Mouse (Mus musculus): ENCODE measurements around the gene Asphd2.

The Asphd2 gene

DNA sequence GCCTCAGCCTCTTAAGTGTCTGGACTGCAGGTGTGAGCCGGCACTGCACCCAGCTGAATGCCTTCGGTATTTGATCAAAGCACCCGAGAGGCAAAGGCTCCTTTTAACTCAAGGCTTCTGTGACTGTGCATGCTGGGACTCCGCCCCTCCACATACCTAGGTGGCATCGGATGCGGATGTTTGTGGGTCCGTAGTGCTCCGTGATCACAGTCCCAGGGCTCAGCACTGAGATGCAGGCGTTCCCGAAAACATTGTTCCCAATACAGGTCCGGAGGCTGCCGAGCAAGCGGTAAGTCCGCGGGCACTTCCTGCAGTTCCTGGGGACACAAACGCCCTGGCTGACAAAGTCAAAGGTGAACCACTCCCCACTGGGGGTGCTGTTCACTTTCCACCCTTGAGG is 3.7 kb downstream of the Asphd2 start:
- DNase-seq (ENCODE audit: low spot score) = no peak

DNA sequence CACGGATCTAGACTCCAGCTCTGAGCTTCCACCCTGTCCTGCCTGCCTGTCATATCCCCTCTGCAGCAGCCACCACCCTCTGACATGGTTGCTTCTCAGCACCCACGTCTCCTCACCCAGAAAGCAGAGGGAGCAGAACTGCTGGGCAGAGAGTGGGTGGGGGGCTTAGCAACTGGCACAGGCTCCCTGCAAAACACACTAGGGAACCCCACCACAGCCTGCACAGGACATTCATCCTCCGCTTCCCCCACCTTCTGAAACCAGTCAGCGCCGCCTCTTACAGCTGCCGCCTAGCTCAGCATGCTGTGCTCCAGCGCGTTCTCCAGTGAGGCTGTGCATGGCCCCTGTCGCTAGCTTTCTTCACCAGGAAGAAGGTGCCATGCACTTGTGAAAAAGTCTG is 5.3 kb downstream of the Asphd2 start:
- no peak for DNase-seq (ENCODE audit: low spot score)

DNA sequence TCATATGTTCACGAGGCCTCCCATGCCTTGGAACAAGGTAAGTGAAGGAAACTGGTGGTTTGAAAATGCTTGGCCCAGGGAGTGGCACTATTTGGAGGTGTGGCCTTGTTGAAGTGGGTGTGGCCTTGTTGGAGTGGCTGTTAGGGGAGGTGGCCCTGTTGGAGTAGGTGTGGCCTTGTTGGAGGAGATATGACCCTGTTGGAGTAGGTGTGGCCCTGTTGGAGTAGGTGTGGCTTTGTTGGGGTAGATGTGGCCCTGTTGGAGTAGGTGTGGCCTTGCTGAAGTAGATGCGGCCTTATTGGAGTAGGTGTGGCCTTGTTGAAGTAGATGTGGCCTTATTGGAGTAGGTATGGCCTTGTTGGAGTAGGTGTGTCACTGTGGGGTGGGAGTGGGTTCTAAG is 8.7 kb downstream of the Asphd2 start:
- no peak for DNase-seq (ENCODE audit: low spot score)

DNA sequence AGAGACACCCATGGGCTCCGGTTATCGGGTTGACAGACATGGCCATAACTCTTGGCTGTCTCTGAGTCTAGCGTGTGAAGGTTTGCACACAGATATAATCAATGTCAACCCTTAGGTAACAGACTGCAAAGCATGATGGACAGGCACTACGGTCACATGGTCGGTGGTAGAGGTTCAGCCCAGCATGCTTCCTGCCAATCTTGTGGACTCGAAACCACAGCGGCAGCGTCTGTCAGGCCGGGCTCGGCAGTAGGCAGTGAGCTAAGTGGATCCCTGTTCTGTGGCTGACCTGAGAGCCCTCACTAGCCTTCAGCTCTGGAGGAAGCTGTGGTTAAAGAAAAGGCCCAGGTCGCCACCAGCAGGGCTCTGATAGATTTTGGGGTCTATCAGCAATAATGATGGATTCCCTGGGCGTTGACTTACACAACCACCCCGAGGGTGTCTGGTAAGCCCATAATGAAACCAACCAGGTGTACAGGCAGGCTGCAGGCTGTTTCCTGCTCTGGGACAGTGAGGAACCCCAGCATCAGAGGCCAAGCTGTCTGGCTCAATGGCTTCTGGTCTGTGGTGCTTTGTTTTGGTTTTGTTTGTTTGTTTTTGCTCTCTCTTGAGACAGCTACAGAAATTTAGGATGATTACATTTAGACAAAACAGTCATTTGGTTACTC is 9.7 kb downstream of the Asphd2 start:
- no peak for DNase-seq (ENCODE audit: low spot score)

DNA sequence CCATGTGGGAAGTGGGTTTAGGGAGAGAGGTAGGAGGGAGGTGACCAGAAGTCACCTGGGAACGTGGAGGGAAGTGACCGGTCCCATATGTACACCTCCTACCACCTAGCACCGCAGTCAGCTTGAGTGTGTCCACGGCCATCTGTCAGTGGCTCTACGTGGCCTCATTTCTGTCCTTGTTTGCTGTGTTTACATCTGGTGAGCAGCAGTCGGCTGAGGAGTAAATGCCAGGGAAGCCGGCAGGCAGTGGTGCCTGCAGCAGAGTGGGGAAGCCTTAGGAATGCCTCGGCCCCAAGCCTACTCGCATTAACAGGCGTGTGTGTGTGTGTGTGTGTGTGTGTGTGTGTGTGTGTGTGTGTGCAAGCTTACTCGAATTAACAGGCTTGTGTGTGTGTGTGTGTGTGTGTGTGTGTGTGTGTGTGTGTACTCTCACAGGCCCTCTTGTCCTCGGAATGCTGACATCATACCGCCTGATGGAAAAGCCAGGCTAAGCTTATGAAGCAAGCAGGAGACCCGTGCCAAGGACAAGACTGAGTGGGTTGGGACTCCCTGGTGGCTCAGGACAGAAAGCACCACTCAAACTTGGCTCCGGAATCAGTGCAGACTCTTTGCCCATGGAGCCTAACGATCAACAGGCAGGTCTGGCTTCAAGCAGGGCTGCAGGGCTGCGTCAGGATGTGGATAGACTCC is 11.9 kb downstream of the Asphd2 start:
- DNase-seq (ENCODE audit: low spot score) = no peak

DNA sequence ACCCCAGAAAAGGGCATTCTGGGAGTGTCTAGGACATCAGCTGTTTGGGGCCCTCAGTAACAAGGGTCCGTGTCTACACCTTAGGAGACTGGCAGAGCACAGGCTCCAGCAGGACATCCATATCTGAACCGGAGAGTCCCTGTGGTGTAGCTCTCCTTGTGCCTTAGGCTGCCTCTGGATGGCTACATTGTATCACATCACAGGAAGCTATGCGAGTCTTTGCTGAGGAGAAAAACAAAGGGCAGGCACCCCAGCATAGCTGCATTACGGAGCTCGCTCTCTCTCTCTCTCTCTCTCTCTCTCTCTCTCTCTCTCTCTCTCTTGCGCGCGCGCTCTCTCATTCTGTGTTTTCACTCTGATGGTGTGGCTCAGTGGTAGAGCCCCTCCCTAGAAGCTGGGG is 12.6 kb downstream of the Asphd2 start:
- DNase-seq (ENCODE audit: low spot score) = no peak

DNA sequence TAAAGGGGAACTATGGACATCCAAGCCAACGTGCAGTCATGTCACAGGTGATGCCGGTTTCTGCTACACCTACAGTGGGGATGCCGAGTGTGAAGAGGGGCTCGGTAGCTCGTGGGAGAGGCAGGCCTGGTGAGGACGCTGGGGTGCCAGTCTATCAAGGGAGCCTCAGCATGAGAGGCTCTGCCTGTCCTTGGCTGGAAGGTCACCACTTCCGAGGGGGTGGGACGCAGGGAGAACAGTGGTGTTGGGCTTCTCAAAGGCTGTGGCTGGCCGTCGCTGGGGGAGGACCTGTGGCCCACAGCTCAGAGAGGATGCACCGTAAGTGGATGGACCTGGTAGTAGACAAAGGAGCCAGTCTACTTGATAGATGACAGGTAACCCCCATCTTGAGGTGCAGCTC is 13.5 kb downstream of the Asphd2 start:
- DNase-seq (ENCODE audit: low spot score) = peak; percentile 33

DNA sequence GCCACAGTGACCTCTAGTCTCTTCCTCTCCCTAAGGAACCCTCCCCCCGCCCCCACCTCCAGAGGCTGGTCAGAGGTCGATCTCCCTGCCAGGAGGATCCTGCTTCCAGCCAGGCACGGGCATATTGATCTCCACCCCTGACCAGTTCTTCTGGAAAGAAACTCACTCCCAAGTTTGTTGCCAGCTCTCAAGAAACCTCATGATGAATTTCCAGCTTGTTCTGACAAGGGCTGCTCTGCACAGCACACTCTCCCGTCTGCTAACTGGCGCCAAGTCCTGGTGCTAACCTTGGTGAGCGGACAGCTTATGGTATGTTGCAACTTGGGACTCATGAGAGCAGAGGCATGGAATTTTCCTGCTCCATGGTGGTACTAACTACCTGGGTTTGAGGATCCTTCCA is 15.9 kb downstream of the Asphd2 start:
- DNase-seq (ENCODE audit: low spot score) = no peak

DNA sequence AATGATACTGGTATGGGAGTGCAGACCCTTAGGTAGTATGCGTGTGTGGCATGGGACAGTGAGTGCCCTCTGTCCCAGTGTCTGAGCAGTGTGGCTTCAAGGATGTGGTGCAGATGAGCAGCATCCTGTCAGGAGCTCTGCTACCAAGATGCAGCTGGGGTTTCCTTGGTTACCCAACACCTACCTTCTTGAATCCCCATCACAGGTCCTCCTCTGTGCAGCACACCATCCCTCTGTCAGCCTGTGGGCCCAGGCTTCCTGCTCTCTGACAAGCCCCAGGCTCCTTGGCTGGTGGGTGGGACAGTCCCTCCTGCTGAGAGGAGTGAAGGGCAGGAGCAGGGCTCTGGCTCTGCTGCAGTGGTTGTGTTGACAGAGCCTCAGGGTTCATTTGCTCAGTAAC is 17.3 kb downstream of the Asphd2 start:
- no peak for DNase-seq (ENCODE audit: low spot score)

DNA sequence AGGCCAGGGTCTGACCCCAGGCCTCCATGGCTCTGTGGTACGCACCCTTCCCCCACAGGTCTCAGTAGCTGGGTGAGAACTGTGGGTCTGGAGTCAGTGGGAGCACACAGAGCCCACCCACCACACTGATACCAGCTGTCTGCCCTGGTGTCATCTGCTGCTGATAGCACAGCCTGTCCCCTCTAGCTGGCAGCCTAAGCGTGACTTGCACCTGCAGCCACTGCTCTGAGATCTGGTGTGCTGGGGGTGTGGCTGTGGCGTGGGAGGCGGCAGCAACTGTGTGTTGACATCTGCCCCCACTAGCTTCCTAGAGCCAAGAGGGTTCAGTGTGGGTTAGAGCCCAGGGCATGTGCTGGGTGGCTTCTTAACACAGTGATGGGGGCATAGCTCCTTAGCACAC is 18.6 kb downstream of the Asphd2 start:
- no peak for DNase-seq (ENCODE audit: low spot score)

DNA sequence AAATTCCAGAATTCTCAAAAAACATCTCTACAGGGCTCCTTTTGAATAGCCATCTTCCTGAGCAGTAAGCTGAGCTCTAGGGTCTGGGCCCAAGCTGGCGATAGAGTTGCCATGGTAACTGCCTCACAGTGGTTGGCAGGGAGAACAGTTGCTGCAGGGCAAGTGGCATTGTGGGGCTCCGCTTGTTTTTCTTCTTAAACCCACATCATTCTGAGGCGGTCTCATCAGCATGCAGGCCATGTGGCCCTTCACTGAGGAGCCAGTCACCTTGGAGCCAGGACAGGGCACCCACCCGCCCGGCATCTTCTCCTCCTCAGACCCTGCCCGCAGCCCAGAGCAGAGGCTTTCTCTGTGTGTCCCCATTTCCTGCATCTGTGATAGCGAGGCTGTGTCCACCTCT is 22.7 kb downstream of the Asphd2 start:
- no peak for DNase-seq (ENCODE audit: low spot score)

DNA sequence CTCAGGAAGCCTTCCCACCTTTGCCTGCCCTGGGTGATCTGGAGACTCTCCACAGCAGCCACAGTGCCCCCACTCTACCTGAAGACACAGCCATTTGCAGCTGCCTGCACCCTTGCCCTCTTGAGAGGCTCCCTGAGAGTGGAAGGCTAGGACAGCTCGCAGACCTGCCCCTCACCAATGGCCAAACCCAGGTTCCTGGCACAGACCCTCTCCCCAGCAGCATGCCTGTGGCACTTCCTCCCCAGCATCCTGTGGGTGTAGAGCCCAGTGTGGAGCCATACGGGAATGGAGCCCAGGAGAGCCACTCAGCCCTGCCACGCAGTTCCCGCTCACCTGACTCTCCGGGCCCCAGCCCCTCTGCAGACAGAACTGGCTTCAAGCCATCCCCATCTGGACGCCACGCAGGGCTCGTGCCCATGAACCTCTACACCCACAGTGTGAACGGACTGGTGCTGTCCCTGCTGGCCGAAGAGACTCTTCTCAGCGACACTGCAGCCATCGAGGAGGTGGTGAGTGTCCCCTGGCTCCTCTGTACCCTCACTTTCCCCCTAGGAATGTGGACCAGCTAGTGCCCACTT is 24.3 kb downstream of the Asphd2 start:
- DNase-seq (ENCODE audit: low spot score) = no peak

DNA sequence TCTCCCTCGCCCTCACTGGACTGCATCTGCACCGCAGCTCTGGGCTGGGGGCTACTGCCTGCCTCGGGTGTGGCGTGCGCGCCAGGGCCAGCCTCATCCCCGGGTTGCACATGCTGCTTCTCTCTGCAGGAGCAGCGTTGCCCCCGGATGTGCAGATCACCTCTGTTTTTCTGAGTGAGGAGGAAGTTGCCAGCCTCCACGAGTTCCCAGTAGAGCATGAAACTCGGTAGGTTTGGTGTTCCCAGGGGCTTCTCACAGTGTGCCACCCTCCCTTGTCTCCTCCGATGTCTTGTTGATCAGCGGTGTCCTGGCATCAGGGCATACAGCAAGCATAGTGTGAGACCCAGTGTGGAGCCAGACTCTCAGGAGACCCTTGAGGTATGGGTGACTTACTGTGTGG is 25.3 kb downstream of the Asphd2 start:
- DNase-seq (ENCODE audit: low spot score) = no peak

DNA sequence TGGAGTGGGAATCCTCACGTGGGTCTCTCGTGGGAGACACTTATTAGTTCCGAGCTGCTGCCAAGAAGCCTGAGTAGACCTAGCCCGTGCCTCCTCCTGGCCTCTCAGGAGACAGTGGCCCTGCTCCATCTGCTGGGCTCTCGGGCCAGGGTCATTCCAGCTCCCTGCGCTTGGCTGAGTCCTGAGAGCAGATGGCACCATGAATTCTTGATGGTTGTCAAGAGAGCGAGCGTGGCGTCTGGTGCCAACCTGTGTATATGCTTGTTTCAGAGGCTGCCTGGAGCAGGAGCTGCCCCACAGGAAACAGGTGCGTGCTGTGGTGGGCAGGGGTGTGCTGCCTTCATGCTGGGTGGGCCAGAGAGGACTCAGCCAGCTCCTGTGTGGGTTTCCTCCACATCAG is 26.0 kb downstream of the Asphd2 start:
- DNase-seq (ENCODE audit: low spot score) = no peak

DNA sequence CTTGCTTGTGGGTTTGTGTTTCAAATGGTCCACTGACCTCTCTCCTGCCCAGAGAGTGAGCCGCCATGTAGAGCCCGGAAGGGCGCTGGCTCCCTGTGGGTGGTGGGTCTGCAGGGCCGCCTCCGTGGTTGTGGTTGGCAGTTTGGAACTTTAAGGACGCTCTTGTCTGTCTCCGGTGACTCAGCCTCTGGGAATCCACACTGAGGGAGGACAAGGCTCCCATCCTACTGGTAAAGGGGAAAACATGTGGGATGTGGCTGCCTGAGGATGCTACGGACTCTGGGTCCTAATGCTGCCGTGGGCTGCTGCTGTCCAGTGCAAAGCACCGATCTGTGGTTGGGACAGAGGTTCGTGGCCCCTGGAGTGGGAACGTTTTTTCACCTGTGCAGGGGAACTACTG is 26.7 kb downstream of the Asphd2 start:
- DNase-seq (ENCODE audit: low spot score) = no peak

DNA sequence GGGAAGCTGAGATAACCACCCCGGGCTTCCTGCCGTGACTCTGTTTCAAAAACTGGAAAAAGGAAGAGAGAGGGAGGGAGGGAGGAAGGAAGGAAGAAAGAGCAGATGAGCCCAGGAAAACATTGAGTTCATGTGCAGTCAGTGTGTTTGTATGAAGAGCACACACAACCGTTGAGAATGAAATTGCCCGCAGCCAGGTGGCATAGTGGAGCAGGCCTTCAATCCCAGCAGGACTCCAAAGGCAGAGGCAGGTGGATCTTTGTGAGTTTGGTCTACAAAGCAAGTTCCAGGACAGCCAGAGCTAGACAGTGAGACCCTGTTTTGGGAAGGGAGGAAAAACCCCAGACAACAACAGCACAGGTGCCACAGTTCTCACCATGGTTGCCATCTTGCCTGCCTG is 27.3 kb downstream of the Asphd2 start:
- no peak for DNase-seq (ENCODE audit: low spot score)

DNA sequence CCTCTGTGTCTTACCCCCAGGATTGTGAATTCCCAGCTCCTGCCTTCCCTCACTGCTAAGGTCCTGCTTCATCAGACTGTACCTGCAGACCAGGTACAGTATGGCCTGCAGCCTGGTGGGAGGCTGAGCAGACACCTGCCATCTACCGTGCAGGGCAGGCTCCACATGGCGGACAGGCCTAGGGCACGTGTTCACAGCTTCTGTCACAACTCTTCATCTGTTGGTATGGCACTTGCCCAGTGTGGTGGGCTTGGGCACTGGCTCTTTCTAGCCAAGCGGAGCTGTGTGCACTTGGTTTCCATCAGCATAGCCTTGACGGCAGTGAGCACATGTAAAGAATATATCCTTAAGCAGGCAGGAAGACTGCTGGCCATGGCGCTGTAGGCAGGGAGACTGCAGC is 27.8 kb downstream of the Asphd2 start:
- no peak for DNase-seq (ENCODE audit: low spot score)

DNA sequence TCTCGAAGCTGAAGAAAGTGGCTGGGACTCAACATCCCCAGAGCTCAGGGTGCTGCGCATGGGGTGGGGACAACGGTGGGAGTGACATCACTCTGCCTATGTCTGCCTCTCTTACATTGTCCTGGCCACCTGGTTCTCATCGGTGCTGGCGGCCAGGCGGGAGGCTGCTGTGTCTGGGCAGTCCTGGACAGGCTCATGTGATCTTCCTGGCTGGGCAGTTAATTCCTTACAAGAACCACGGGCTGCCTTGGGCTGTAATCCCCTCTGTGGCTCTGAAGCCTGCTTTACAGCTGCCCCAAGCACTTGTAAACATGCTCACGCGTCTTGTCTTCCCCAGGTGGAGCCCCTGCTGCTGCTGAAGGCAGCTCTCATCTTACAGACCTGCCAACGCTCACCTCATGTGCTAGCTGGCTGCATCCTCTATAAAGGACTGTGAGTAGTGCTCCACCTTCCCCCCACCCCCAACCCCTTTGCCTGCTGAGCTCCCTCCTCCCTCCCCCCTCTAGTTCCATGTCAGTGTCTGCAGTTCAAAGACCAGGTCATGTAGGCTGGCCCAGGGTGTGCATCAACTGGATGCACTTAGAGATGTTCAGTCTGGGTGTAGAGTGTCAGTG is 30.4 kb downstream of the Asphd2 start:
- no peak for DNase-seq (ENCODE audit: low spot score)

DNA sequence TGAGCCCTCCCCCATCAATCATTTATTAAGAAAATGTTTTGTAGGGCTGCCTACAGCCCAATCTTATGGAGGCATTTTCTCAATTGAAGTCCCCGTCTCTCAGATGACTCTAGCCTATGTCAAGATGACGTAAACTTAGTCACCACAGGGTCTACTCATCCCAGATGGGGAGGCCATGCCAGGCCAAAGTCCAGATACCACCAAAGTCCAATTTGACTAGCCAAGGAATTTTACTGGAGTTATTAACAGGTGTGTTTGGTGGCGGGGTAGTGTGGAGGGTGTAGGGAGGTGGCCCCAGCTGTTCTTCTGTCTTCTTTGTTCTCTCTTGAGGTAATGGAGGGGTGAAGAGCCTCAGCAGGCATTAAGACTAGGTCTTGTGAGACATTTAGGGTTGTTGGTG is 34.6 kb downstream of the Asphd2 start:
- DNase-seq (ENCODE audit: low spot score) = no peak

DNA sequence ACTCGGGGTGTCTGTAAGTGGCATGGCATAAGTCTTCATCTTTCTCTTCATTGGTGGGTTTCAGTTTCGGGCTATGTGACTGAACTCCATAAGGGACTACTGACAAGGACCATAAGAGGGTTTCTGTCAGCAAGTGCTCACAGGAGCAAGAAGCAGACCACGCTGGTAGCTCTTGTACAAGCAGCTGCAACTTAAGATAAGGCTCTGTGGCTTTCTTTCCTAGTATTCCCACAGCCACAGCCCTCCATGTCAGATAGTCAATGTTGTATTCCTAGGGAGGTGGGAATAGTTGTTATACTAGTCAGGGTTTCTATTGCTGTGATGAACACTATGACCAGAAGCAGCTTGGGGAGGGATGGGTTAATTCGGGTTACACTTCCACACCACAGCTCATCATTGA is 35.1 kb downstream of the Asphd2 start:
- no peak for DNase-seq (ENCODE audit: low spot score)

DNA sequence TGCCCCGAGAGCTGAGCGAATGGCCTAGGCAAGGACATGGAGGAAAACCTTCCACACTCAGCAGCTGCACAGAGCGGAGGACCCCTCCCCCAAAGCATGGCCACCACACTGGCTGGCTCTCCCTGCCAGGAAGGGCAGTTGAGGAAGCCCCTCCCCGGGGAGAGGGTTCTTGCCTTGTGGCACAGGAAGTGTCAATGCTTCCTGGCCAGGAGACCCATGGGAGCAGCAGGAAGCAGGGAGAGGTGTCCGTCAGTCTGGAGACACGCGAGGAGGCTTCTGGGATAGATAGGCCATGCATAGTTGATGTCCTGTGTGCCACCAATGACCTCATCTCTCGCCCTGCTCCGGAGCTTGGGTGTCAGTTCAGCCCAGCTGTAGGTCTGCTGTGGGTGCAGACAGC is 38.3 kb downstream of the Asphd2 start:
- DNase-seq (ENCODE audit: low spot score) = no peak

DNA sequence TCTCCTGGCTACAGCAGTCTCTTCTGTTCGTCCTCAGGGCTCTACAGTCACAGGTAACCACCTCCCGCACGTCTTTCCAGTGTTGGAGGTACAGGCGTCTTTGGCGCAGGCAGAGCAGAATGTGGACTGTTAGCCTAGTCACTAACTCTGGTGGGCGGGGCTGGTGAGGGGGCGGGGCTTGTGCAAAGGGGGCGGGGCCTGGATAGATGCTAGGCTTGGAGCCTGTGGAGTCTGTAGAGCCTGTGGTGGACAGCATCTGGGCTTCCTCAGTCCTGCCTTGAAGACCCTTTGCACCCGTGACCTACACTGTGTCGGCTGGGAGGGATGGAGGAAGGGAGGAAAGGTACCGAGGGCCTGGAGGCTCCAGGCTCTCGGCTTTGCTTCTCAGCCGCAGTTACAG is 38.8 kb downstream of the Asphd2 start, which contains the start of gene Gm6583:
Gene Gm6583, minus strand, starts transcription at position 124 of the 400 bp plus-strand sequence.
- DNase-seq (ENCODE audit: low spot score) = no peak

DNA sequence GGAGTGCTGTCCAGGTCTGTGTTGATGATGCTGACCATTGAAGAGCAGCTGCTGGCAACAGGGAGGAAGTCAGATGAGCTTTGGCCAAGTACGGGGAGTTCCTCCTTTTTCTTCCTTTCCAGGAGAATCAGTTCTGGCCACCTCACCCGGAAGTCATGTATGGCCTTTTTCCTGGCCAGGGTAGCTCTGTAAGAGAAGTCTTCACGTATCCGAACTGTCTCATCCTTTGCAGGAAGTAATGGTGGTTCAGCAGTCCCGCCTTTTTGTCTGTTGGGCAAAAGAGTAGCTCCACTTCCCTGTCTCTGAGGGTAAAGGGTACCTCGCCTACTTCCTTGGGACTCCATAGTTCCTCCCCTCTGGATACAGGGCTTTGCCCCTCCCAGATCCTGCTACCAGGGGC is 39.2 kb downstream of the Asphd2 start:
- DNase-seq (ENCODE audit: low spot score) = no peak
